Mouse (Mus musculus) layer of hippocampus, adult 18-20 months (tissue): ENCODE measurements around the gene Vmn2r118. TPM values are rescaled to one million over a fixed set of nuclear protein-coding genes. Genes with fewer than 3 reads are reported as not detected.

Experiments used
- DNase-seq, 2 experiments: peaks; one replicate each; pipeline ENCODE4 v3.0.0; 2022; ENCODE audit warnings: low spot score in 2 of 2
- long read RNA-seq: library from polyadenylated mRNA; stranded (forward); transcript quantifications from one replicate; pipeline ENCODE4 v2.0.0, GENCODE M21; 2021
- total RNA-seq, 2 experiments: library from RNA; stranded (reverse); gene quantifications; 2 replicates each; pipeline ENCODE4 v1.2.3; 2021

The Vmn2r118 gene
- total RNA-seq, result not detected
- long read RNA-seq, result 0 reads

DNA sequence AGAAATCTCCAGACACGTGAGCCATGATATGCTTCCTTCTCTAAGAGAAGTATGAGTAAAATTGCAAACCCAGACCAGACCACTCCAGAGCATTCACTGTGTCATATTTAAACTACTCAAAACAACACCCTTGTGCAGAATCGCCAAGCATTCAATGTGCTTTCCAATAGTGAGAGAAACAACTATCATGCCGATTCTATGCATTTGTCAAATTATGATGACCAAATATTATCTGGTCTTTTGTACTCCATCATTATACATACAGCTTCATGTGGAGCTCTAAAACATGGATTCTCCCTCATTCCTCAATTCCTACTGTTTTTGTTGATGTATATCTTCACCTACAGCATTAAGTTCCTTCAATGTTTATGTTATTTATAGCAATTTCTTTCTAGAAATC, at the start of gene Vmn2r118:
Gene Vmn2r118, minus strand, starts transcription at position 101 of the 400 bp plus-strand sequence.
- DNase-seq, result no peak

DNA sequence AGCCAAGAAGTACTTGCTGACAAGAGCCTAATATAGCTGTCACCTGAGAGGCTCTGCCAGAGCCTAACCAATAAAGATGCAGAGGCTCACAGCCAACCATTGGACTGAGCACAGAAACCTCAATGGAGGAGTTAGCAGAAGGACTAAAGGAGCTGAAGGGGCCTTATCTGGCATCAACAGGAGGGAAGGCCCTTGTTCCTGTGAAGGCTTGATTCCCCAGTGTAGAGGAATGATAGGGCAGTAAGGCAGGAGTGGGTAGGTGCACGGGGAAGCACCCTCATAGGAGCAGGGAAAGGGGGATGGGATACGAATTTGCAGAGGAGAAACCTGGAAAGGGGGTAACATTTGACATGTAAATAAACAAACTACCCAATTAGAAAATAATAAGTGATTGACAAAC, 36.1 kb upstream of the Vmn2r118 start:
- no peak for DNase-seq

DNA sequence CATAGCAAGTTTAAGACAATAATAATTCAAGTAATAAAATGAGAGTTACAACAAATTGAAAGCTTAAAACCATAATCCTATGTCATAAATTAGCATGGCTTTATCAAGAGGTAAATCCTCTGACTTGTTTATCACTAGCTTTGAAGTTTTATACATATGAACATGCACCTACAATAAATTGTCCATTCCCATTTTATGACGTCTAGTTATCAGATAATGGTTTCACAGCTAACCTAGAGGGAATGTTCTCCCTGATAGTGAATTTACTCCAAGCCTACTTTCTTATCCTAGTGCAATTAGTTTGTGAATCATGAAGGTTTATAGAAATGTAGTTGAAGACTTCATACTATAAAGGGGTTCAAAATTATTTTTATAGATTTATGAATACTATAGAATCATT, 34.2 kb downstream of the Vmn2r118 start:
- no peak for DNase-seq

DNA sequence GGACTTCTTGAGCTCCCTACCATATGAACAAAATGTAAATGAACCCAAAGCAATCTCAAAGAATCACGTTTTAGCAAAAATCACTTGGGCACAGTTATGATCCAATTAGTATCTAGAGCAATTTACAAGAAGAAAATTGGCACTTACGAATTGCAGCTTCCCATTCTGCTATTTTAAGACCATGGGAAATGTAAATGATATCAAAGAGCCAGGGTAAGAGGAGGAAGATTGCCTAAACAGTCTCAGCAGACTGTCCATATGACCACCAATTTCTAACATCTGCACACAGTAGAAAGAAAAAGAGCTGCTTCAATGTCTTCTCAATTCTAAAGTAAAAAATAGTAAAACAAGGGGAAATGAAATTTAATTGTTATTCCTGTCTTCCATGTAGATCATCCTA, 63.2 kb downstream of the Vmn2r118 start:
- no peak for DNase-seq

DNA sequence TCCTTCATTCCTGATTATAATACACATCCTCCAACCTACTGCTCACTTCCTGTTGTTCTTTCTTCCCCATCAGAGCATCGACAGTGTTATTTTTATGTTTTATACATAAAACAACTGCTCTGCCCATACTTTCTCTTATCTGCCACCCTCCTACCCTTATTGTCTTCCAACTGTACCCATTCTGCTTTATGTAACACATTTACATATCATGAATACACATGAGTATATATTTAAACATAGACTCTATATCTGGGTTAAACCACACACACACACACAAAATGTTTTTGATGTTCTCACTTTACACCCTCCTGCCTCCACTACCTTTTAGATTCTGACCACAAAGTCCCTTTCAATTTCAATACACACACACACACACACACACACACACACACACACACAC, 76.5 kb downstream of the Vmn2r118 start:
- DNase-seq, result no peak

Other genes starting within 250 kb of the Vmn2r118 start
- gene St6gal2, start 179.8 kb downstream of the Vmn2r118 start, total RNA-seq, result 10 to 100 TPM; 12.6 to 13.6 TPM
- gene Pot1b, start 87.4 kb upstream of the Vmn2r118 start, total RNA-seq, result 1 to 10 TPM; 4.6 to 8.1 TPM
- gene Adgre4, start 124.8 kb upstream of the Vmn2r118 start, total RNA-seq, result under 1 TPM in 1 of 2 experiments, not detected in 1; 0.07 TPM